Mouse (Mus musculus) left cerebral cortex, adult 11 months (tissue): Measurements from ENCODE around the gene Rptn.
"Not testable (repeated sequence)": the region's sequence is repeated elsewhere in the genome, so short reads cannot be mapped to it uniquely, and the experiment has no call there.

Source experiments
- DNase-seq: peaks from one replicate; pipeline ENCODE4 v3.0.0; 2022; ENCODE audit warnings: low spot score

Rptn gene

GRCm38 (mm10) chr3:93393366-93393765 is at the start of gene Rptn:
TSS of gene Rptn (plus strand) at chr3:93393699.
- no peak for DNase-seq

GRCm38 (mm10) chr3:93346896-93347295 is 46.6 kb upstream of the Rptn start:
- no peak for DNase-seq

DNA sequence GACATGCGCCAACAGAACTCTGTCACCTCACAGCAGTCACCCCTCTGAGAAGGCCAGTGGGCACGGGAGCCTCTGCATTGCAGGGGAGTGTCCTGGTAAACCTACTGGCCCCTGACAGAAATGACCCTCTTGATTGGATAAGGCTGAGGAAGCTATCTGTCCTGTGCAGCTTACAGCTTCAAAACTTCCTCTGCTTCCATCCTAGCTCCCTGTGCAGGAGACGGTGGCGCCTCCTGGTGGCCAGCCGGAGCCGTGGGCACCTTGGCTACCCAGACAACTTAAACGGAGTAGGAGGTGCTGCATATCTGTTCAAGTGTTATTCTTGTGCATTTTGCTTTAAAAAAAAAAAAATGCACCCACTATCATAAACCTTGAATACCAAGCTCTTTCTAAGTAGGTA is 33.5 kb upstream of the Rptn start:
- DNase-seq = peak; percentile 18

- no peak for DNase-seq
These were observed 31.4 kb upstream of the Rptn start for GRCm38 (mm10) chr3:93361933-93362574.

GRCm38 (mm10) chr3:93366966-93367575 is 26.4 kb upstream of the Rptn start:
- DNase-seq = no peak

DNA sequence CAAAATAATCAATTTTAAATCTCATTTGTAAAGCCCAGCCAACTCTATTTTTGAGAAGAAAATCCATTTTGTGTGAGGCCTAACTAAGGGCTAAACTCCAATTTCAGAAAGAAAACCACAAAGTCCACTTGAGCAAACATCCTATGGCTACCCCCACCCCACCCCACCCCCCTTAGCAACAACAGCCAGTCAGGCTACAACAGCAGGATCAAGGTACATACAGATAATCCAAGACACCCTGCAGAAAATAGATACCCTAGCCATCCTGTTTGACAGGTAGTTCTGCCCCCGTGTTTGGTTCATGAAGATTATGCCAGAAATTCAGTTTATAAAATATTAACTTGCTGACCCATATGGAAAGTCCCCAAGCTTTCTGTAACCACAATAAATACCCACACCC is 25.3 kb upstream of the Rptn start:
- DNase-seq = no peak

- no peak for DNase-seq
These were observed 20.1 kb upstream of the Rptn start for GRCm38 (mm10) chr3:93373416-93373815.

- DNase-seq = no peak
These were observed 18.3 kb upstream of the Rptn start for GRCm38 (mm10) chr3:93375196-93375595.

GRCm38 (mm10) chr3:93375601-93376000 is 17.9 kb upstream of the Rptn start:
- no peak for DNase-seq

GRCm38 (mm10) chr3:93378146-93378545 is 15.4 kb upstream of the Rptn start:
- no peak for DNase-seq

- no peak for DNase-seq
These were observed 10.4 kb downstream of the Rptn start for GRCm38 (mm10) chr3:93403936-93404335.

DNA sequence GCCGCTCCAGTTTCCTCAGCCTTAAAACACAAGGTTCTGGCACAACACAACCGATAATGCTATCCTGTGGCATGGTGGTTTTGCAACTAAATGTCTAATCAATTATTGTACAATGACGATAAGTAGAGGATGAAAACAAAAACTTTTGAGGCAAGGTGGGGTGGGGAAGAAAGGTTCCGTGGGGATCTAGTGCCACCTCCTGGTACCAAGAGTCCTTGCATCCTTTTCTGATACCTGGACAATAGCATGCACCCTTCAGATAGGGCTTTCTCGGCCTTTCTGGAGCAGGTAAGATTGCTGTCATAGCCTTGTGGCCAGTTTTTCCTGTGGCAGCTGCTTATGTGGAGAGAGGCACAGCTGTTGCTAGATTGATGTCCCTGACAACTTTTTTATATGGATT is 13.5 kb downstream of the Rptn start:
- no peak for DNase-seq

GRCm38 (mm10) chr3:93411905-93412304 is 18.4 kb downstream of the Rptn start:
- DNase-seq = no peak

DNA sequence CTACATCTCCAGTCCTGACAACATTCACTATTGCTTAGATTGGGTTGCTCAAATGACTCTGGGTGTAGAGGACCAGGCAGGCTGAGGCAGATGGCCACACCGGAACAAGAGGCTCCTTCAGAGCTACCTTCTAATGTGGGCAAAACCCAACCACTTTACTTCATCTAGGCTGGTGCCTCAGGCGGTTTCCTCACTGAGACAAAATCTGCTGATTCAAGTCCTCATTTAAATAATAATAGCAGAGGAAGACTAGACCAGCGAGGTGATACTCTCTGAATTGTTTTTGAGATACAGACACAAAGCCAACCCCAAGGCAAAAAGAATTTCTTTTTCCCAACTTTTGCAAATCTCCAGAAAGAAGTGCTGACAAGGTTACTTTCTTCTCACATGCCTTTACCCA is 38.2 kb downstream of the Rptn start:
- DNase-seq = no peak

DNA sequence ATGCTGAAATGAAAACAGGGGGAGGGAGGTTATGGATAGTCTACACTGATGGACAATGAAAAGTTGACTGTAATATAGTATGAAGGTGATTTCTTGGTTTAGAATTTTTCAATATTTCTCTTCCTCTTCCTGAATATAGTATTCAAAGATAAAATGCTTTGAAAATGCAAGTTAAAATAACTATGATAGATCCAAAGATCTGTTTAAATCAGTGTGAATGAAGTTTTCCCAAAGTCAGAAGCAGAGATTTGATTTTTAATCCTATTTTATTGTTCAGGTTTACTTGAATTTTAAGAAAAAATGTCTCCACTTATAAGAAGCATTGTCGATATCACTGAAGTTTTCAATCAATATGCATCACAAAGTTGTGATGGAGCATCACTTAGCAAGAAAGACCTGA is 48.5 kb downstream of the Rptn start, which contains the start of gene Tchh:
Gene Tchh (plus strand): TSS at position 301 of the 400 bp plus-strand sequence.
- no peak for DNase-seq

DNA sequence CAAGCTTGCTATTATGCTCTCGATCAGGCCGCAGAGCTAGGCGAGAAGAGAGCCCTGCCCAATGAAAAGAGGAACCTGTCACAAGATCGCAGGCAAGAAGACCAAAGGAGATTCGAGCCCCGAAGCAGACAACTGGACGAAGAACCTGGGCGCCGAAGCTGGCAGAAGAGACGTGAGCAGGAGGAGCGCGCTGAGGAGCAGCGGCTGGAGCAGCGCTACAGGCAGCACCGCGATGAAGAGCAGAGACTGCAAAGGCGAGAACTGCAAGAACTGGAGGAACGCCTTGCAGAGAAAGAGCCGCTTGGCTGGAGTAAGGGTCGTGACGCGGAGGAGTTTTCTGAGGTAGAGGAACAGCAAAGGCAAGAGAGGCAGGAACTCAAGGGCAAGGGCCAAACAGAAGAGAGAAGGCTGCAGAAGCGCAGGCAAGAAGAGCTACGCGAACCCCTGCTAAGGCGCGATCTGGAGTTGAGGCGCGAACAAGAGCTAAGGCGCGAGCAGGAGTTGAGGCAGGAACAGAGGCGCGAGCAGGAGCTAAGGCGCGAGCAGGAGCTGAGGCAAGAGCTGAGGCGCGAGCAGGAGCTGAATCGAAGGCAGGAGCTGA is 50.1 kb downstream of the Rptn start:
- DNase-seq = no peak

DNA sequence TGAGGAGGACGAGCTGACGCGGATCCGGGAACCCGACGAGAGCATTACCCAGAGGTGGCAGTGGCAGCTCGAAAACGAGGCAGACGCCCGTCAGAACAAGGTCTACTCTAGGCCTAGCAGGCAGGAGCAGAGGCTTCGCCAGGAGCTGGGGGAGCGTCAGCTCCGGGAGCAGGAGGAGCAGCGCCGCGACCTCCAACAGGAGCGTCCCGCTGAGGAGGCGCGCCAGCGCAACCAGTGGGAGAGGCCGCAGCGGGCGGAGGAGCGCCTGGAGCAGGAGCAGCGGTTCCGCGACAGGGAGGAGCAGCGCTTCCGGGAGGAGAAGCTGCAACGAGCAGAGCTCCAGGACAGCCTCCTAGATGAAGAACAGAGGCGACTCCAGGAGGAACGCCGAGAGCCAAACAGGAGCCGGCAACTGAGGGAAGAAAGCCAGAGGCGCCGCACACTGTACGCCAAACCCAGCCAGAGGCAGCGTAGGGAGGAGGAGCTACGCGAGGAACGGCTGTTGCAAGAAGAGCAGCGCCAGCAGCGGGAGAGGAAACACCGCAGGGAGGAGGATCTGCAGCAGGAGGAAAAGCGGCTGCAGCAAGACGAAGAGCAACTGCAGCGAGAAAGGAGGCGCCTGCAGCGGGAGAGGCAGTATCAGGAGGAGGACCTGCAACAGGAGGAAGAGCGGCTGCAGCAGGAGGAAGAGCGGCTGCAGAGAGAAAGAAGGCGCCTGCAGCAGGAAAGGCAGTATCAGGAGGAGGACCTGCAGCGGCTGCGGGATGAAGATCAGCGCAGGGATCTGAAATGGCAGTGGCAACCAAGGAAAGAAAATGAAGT is 51.1 kb downstream of the Rptn start:
- DNase-seq = peak; percentile 40

GRCm38 (mm10) chr3:93445165-93445705 is 51.7 kb downstream of the Rptn start:
- DNase-seq = no peak

- DNase-seq = no peak
These were observed 52.7 kb downstream of the Rptn start for GRCm38 (mm10) chr3:93446128-93446755.

DNA sequence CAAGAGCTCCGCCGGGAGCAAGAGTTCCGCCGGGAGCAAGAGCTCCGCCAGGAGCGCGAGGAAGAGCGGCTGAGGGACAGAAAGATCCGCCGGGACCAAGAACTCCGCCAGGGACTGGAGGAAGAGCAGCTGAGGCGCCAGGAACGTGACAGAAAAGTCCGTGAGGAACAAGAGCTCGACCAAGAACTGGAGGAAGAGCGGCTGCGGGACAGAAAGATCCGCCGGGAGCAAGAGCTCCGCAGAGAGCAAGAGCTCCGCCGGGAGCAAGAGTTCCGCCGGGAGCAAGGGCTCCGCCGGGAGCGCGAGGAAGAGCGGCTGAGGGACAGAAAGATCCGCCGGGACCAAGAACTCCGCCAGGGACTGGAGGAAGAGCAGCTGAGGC is 53.2 kb downstream of the Rptn start:
- DNase-seq = not testable (repeated sequence)

- peak; percentile 35 for DNase-seq
These were observed 53.8 kb downstream of the Rptn start for GRCm38 (mm10) chr3:93447138-93447841.
